Mouse (Mus musculus): Measurements from ENCODE around the gene Slc45a1.

The Slc45a1 gene

GRCm38 (mm10) chr4:150659926-150660610 lies 8.1 kb upstream of the Slc45a1 start:
- peak; percentile 32 for DNase-seq (ENCODE audit: low read depth)

GRCm38 (mm10) chr4:150656504-150656903 lies 4.5 kb upstream of the Slc45a1 start:
- peak; percentile 56 for DNase-seq (ENCODE audit: low read depth)

- peak; percentile 82 for DNase-seq (ENCODE audit: low read depth)
Observed at GRCm38 (mm10) chr4:150655989-150656388, 4.0 kb upstream of the Slc45a1 start.

- DNase-seq (ENCODE audit: low read depth), result no peak
Observed at GRCm38 (mm10) chr4:150653072-150653599, 1.2 kb upstream of the Slc45a1 start.

- peak; percentile 16 for DNase-seq (ENCODE audit: low read depth)
Observed at GRCm38 (mm10) chr4:150649327-150649726, 2.6 kb downstream of the Slc45a1 start.

GRCm38 (mm10) chr4:150644299-150644698 lies 7.7 kb downstream of the Slc45a1 start:
- no peak for DNase-seq (ENCODE audit: low read depth)

- no peak for DNase-seq (ENCODE audit: low read depth)
Observed at GRCm38 (mm10) chr4:150636635-150637034, 15.3 kb downstream of the Slc45a1 start.

GRCm38 (mm10) chr4:150635568-150635967 lies 16.4 kb downstream of the Slc45a1 start:
- DNase-seq (ENCODE audit: low read depth), result no peak

- DNase-seq (ENCODE audit: low read depth), result no peak
Observed at GRCm38 (mm10) chr4:150629266-150629665, 22.7 kb downstream of the Slc45a1 start.

- DNase-seq (ENCODE audit: low read depth), result peak; percentile 60
Observed at GRCm38 (mm10) chr4:150625951-150626732, 25.8 kb downstream of the Slc45a1 start.

- peak; percentile 76 for DNase-seq (ENCODE audit: low read depth)
Observed at GRCm38 (mm10) chr4:150625425-150625824, 26.5 kb downstream of the Slc45a1 start.

- DNase-seq (ENCODE audit: low read depth), result no peak
Observed at GRCm38 (mm10) chr4:150624933-150625332, 27.0 kb downstream of the Slc45a1 start.

GRCm38 (mm10) chr4:150624214-150624823 lies 27.7 kb downstream of the Slc45a1 start:
- DNase-seq (ENCODE audit: low read depth), result no peak

- no peak for DNase-seq (ENCODE audit: low read depth)
Observed at GRCm38 (mm10) chr4:150622641-150623040, 29.3 kb downstream of the Slc45a1 start.

GRCm38 (mm10) chr4:150619011-150619410 lies 33.0 kb downstream of the Slc45a1 start:
- DNase-seq (ENCODE audit: low read depth), result no peak

GRCm38 (mm10) chr4:150616841-150617240 lies 35.1 kb downstream of the Slc45a1 start:
- no peak for DNase-seq (ENCODE audit: low read depth)

- no peak for DNase-seq (ENCODE audit: low read depth)
Observed at GRCm38 (mm10) chr4:150616029-150616420, 35.9 kb downstream of the Slc45a1 start.

- DNase-seq (ENCODE audit: low read depth), result no peak
Observed at GRCm38 (mm10) chr4:150615251-150616028, 36.5 kb downstream of the Slc45a1 start.

GRCm38 (mm10) chr4:150613715-150614114 lies 38.3 kb downstream of the Slc45a1 start:
- no peak for DNase-seq (ENCODE audit: low read depth)

GRCm38 (mm10) chr4:150608670-150609069 lies 43.3 kb downstream of the Slc45a1 start:
- DNase-seq (ENCODE audit: low read depth), result no peak

GRCm38 (mm10) chr4:150606449-150607161 lies 45.4 kb downstream of the Slc45a1 start:
- no peak for DNase-seq (ENCODE audit: low read depth)
